Mouse (Mus musculus) cortical plate, adult 2 months (tissue): ENCODE data around the gene 1700013F07Rik.

ENCODE experiments used
- CTCF ChIP-seq: fragments of 200-500 bp; IDR thresholded peaks from 2 replicates; pipeline ENCODE4 v1.5.1; 2011; ENCODE audit warnings: mild to moderate bottlenecking, control low read depth, low read length; ENCODE audit not compliant: insufficient read depth; ENCODE audit errors: extremely low read depth
- POLR2A ChIP-seq: fragments of 200-500 bp; IDR thresholded peaks from 2 replicates; pipeline ENCODE4 v1.6.1; 2011; ENCODE audit warnings: mild to moderate bottlenecking, low read length, control low read depth; ENCODE audit not compliant: insufficient read depth; ENCODE audit errors: extremely low read depth

GRCm38 (mm10) chr3:108499826-108500225 is 34.1 kb upstream of the 1700013F07Rik start:
- TF ChIP-seq CTCF = no peak
- no peak for TF ChIP-seq POLR2A
